Mouse (Mus musculus) ES-Bruce4 (cell line): ENCODE measurements around the gene Eif2ak4. TPM values are rescaled to one million over a fixed set of nuclear protein-coding genes. Genes with fewer than 3 reads are reported as not detected.

ENCODE experiments used
- H3K27ac ChIP-seq: 2 replicates; pipeline ENCODE4 v1.5.1; 2012; ENCODE audit warnings: low read length, inconsistent platforms; ENCODE audit not compliant: insufficient read depth
- H3K27me3 ChIP-seq: 2 replicates; pipeline ENCODE4 v1.6.1; 2012; ENCODE audit warnings: mild to moderate bottlenecking, low read length, inconsistent platforms; ENCODE audit not compliant: control insufficient read depth, poor library complexity, insufficient read depth, severe bottlenecking
- H3K36me3 ChIP-seq: 2 replicates; pipeline ENCODE4 v1.6.1; 2012; ENCODE audit warnings: inconsistent platforms, mild to moderate bottlenecking, low read length, moderate library complexity; ENCODE audit not compliant: control insufficient read depth, poor library complexity, insufficient read depth, severe bottlenecking
- H3K4me1 ChIP-seq: one replicate; pipeline ENCODE4 v1.8.1; 2011; ENCODE audit warnings: low read length; ENCODE audit not compliant: control insufficient read depth, insufficient read depth
- H3K4me3 ChIP-seq: 2 replicates; pipeline ENCODE4 v1.5.1; 2011; ENCODE audit warnings: low read depth, mild to moderate bottlenecking, low read length
- H3K9ac ChIP-seq: 2 replicates; pipeline ENCODE4 v1.6.1; 2012; ENCODE audit warnings: low read depth, mild to moderate bottlenecking, inconsistent platforms; ENCODE audit not compliant: poor library complexity, severe bottlenecking
- H3K9me3 ChIP-seq: replicated peaks from 2 replicates; pipeline ENCODE4 v1.6.1; 2012; ENCODE audit warnings: mild to moderate bottlenecking, low read length, inconsistent platforms; ENCODE audit not compliant: control insufficient read depth, poor library complexity, insufficient read depth, severe bottlenecking
- CTCF ChIP-seq: IDR thresholded peaks from one replicate; pipeline ENCODE4 v1.8.1; 2011; ENCODE audit warnings: low read depth, low read length
- EP300 ChIP-seq: IDR thresholded peaks from 2 replicates; pipeline ENCODE4 v1.6.1; 2011; ENCODE audit warnings: low read depth, low read length; ENCODE audit not compliant: insufficient read depth
- POLR2A ChIP-seq: IDR thresholded peaks from one replicate; pipeline ENCODE4 v1.8.1; 2011; ENCODE audit warnings: low read length; ENCODE audit not compliant: insufficient read depth
- polyA plus RNA-seq: library from polyadenylated mRNA; stranded (reverse); fragments of >200 nt; gene quantifications from 2 replicates; pipeline ENCODE4 v1.2.4, GENCODE M21; 2011; ENCODE audit warnings: low read depth; ENCODE audit not compliant: missing spikeins, insufficient read depth, insufficient read length

The Eif2ak4 gene
- polyA plus RNA-seq = 20.7 and 24.0 TPM in 2 replicates

DNA sequence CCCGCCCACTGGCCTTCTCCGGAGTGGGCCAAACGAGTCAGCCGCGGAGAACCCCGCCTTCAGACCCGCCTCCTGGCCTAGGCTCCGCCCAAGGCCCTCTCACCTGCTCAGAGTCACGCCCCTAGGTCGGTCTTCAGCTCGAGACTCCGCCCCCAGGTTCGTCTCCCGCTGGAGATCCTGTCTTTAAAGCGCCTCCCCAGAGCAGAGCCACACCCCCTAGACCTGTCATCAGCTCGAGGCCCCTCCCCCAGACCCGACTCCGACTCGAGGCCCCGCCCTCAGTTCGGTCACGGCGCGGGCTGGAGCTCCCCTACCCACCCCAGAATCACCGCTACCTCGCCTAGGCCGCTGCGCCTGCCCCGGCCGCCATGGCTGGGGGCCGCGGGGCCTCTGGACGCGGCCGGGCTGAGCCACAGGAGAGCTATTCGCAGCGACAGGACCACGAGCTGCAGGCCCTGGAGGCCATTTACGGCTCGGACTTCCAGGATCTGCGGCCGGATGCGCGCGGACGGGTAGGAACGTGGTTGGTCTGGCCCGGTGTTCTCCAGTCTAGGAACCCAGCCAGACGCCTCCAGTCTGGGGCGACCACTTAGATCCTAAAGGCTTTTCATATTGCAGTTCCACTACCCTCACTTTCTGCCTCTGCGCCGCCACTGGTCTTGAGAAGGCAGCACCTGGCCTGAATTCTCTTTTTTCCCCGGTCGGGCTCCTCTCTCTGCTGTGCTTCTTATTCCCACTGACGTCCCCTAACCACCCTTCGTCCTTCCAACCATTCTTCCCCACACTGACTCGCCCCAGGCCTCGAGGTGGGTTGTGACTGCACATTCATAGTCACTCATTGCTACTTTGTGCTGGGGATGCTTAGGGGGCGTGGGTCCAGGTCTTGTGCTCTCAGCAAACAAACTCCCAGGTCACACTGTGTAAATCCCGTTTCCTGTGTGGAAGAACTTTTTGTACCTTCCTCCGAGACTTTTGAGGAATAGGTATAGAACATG lies at the start of gene Eif2ak4:
Gene Eif2ak4 (plus strand): TSS at position 278 of the 995 bp plus-strand sequence.
- TF ChIP-seq EP300 (no peak), CTCF (no peak), POLR2A (no peak)
- H3K27ac ChIP-seq = no peak within 1 kb of the TSS
- no peaks in the 10 kb centered on the region for H3K4me1 ChIP-seq
- H3K9me3 ChIP-seq = no peaks in the 10 kb centered on the region
- no peaks in the 10 kb centered on the region for H3K27me3 ChIP-seq
- H3K9ac ChIP-seq = peak within 1 kb of the TSS; percentile 69
- H3K36me3 ChIP-seq = no peaks in the 10 kb centered on the region
- H3K4me3 ChIP-seq = peak within 1 kb of the TSS; percentile 89

DNA sequence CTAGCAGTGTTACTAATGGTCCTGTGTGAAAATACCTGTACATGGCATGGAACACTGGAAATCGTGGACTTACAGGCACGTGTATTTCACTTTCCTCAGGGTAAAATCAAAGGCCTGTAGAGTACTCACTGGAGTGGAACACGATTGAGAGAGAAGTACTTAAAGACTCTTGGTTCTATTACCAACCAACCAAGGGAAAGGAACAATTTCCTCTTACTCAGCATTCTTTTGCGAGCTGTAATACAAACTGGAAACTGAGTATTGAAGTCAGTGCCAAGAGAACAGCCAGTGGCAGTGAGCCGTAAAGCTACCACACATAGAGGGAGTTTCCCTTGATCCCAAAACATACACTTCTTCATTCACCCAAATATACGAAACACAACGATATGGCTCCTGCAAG lies 47.1 kb upstream of the Eif2ak4 start:
- Histone ChIP-seq H3K27me3 (no peaks in the 10 kb centered on the region; the same call in 1 of the 2 replicates), H3K4me1 (no peaks in the 10 kb centered on the region), H3K36me3 (no peaks in the 10 kb centered on the region), H3K4me3 (no peak overlapping the region), H3K27ac (no peak overlapping the region), H3K9me3 (peaks cover 7% of the 10 kb centered on the region; the same call in 1 of the 2 replicates), H3K9ac (no peak overlapping the region)
- TF ChIP-seq CTCF (no peak), POLR2A (no peak)

DNA sequence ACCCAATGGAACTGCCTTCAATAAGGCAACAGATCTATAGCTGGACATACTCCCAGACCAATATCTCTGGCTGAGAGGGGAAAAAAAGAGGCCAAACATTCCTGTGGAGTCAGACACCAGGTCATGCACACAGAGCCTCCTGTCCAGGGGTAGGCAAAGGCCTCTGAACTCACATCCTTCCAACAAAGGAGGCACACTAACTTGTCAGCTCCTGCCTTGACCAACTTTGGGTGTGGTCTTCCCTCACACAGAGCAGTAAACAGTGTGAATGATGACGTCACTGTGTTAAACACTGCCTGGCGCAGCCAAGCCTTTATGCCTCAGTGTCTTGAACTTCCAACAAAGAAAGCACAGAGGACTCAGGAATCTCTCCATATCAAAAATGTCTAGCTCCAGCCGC lies 44.5 kb upstream of the Eif2ak4 start:
- Histone ChIP-seq H3K27ac (no peak overlapping the region), H3K9me3 (peaks cover 7% of the 10 kb centered on the region; the same call in 1 of the 2 replicates), H3K27me3 (no peaks in the 10 kb centered on the region), H3K4me1 (no peaks in the 10 kb centered on the region), H3K4me3 (no peak overlapping the region), H3K36me3 (no peaks in the 10 kb centered on the region), H3K9ac (no peak overlapping the region)
- TF ChIP-seq POLR2A (no peak), CTCF (no peak), EP300 (no peak)

DNA sequence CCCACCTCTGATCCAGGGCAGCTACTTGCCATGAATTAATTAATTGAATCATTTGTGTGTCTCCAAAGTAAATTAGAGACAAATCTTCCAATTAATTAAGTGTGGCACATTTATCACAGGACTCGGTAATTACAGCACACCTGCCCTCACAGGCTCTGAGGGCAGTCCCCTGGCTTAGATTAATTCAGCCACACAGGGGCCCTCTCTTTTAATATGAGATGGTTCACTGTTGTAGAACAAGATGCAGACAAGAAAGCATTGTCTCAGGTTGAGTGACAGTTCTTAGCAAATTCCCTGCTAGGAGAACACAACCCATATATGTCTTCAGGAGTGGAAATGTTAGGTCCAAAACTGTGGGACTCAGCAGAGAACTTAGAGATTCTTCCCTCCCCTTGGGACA lies 42.9 kb upstream of the Eif2ak4 start:
- Histone ChIP-seq H3K27ac (no peak overlapping the region), H3K9ac (no peak overlapping the region), H3K27me3 (no peaks in the 10 kb centered on the region), H3K36me3 (no peaks in the 10 kb centered on the region), H3K4me1 (no peaks in the 10 kb centered on the region), H3K9me3 (no peaks in the 10 kb centered on the region), H3K4me3 (no peak overlapping the region)
- TF ChIP-seq EP300 (no peak), POLR2A (no peak), CTCF (no peak)

DNA sequence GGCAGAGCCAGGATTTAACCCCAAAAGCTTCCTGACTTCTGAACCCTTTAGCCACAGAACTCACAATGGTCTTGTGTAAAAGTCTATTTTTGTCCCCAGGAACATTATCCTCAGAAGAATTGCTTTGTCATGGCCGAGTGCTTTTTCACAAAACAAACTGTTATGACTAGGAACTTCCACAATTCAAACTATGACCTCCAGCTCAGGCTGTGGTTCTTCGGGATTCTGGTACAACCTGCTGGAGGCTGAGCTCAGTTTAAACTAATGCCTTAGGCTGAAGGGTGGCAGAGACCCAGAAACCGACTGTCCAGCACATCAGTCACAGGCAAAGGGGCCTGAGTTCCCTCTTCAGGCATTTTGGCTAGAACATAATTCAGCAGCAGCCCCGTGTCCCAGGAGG lies 34.9 kb upstream of the Eif2ak4 start:
- Histone ChIP-seq H3K36me3 (no peaks in the 10 kb centered on the region), H3K27me3 (no peaks in the 10 kb centered on the region; the same call in 1 of the 2 replicates), H3K4me1 (no peaks in the 10 kb centered on the region), H3K4me3 (no peak overlapping the region), H3K27ac (no peak overlapping the region), H3K9ac (no peak overlapping the region), H3K9me3 (no peaks in the 10 kb centered on the region)
- TF ChIP-seq EP300 (no peak), CTCF (no peak), POLR2A (no peak)

DNA sequence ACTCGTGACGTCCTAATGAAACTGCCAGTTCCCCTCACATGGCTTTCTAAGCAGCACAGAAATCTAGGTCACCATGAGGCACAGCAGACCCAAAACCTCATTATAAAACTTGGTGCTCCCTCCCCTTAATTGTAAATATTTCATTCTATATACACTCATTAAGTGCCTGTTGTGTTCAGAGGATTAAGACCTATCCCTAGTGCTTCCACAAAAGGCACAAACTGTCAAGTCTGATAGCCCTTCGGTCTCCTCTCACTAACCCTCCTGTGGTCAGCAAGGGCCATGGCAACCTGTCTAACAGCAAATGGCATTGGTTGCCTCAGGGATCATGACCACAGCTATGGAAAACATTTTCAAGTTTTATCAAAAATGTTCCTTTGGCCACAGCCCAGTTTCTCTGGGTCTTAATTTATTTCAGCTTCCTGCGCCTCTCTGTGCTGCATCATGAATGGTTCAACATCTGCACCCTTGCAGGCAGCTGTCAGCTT lies 34.5 kb upstream of the Eif2ak4 start:
- Histone ChIP-seq H3K4me1 (no peaks in the 10 kb centered on the region), H3K36me3 (no peaks in the 10 kb centered on the region), H3K9me3 (no peaks in the 10 kb centered on the region), H3K27ac (no peak overlapping the region), H3K9ac (no peak overlapping the region), H3K4me3 (no peak overlapping the region), H3K27me3 (no peaks in the 10 kb centered on the region; the same call in 1 of the 2 replicates)
- TF ChIP-seq EP300 (no peak), POLR2A (no peak), CTCF (no peak)
